Mouse (Mus musculus) liver, adult 2 months (tissue): ENCODE measurements at regions not wholly inside any gene's neighbourhood (a gene's known extent, or its start where the extent isn't known, plus 50 kb on each side); places are given as distances from the start of the nearest gene placed in this dataset.

ENCODE experiments used
- DNase-seq: peaks from one replicate; pipeline ENCODE4 v3.0.0-alpha.2; 2011; ENCODE audit warnings: low read depth, low spot score; ENCODE audit errors: extremely low read depth
- H3K27ac ChIP-seq: fragments of 200-500 bp; replicated peaks from 2 replicates; pipeline ENCODE4 v1.5.1; 2012; ENCODE audit warnings: low read depth, mild to moderate bottlenecking, control low read depth, inconsistent platforms, low read length; ENCODE audit not compliant: insufficient read depth
- H3K27me3 ChIP-seq: fragments of 200-500 bp; 2 replicates; pipeline ENCODE4 v1.6.1; 2012; ENCODE audit warnings: mild to moderate bottlenecking, moderate library complexity, low read length, inconsistent platforms; ENCODE audit not compliant: control insufficient read depth, insufficient read depth
- H3K36me3 ChIP-seq: fragments of 200-500 bp; 2 replicates; pipeline ENCODE4 v1.6.1; 2012; ENCODE audit warnings: low read length, inconsistent platforms; ENCODE audit not compliant: control insufficient read depth, insufficient read depth
- H3K4me1 ChIP-seq: fragments of 200-500 bp; 2 replicates; pipeline ENCODE4 v1.6.1; 2011; ENCODE audit warnings: low read length; ENCODE audit not compliant: control insufficient read depth, insufficient read depth
- H3K4me3 ChIP-seq: fragments of 200-500 bp; 2 replicates; pipeline ENCODE4 v1.5.1; 2011; ENCODE audit warnings: low read depth, mild to moderate bottlenecking, control low read depth, low read length, moderate library complexity; ENCODE audit not compliant: insufficient read depth
- H3K79me2 ChIP-seq: fragments of 200-500 bp; 2 replicates; pipeline ENCODE4 v1.6.1; 2012; ENCODE audit warnings: inconsistent platforms, mild to moderate bottlenecking, low read length, moderate library complexity; ENCODE audit not compliant: control insufficient read depth, insufficient read depth
- H3K9ac ChIP-seq: fragments of 200-500 bp; 2 replicates; pipeline ENCODE4 v1.6.1; 2012; ENCODE audit warnings: low read depth, mild to moderate bottlenecking, control low read depth, inconsistent platforms, low read length
- CTCF ChIP-seq: fragments of 200-500 bp; IDR thresholded peaks from 2 replicates; pipeline ENCODE4 v1.5.1; 2011; ENCODE audit warnings: low read depth, low read length, control low read depth
- POLR2A ChIP-seq: fragments of 200-500 bp; IDR thresholded peaks from 2 replicates; pipeline ENCODE4 v1.6.1; 2011; ENCODE audit warnings: low read length, control low read depth; ENCODE audit not compliant: insufficient read depth; ENCODE audit errors: extremely low read depth
- WGBS: fragments of 180-500 bp; shearing (Covaris S2); methylation state at CpG from one replicate; pipeline ENCODE4 v1.1.7; 2018; 5-methylcytosine and 5-hydroxymethylcytosine counted together

DNA sequence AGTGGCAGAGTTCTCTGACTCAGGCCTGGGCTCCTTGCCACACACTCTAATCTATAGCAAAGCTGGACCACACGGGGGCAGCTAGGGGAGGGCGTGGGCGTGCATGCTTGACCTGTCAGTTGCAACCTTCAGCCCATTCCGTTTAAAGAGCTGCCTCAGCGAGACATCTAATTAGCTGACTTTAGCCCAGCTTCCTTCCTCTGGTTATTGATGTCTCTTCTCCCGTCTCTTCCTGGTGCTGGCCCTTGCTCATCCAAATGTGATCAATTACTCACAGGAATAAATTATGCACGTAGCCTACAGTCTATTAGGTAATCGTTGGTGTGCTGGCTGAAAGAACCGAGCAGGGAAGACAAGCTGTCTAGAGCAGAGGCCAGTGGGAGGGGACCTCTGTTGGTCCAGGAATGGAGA is 219.0 kb downstream of the Rplp1 start:
- no peak overlapping the region for H3K9ac ChIP-seq
- TF ChIP-seq POLR2A: no peak
- 0 out of 2 replicates have a peak, but pooled peaks have one; percentile 10 for TF ChIP-seq CTCF
- H3K27me3 ChIP-seq: no peaks in the 10 kb centered on the region
- no peaks in the 10 kb centered on the region for H3K79me2 ChIP-seq
- H3K27ac ChIP-seq: no peak overlapping the region
- WGBS: 6% methylated on average over 9 of the region's 9 CpGs
- no peak overlapping the region for H3K4me3 ChIP-seq
- no peaks in the 10 kb centered on the region for H3K4me1 ChIP-seq
- no peaks in the 10 kb centered on the region for H3K36me3 ChIP-seq
- no peak for DNase-seq

DNA sequence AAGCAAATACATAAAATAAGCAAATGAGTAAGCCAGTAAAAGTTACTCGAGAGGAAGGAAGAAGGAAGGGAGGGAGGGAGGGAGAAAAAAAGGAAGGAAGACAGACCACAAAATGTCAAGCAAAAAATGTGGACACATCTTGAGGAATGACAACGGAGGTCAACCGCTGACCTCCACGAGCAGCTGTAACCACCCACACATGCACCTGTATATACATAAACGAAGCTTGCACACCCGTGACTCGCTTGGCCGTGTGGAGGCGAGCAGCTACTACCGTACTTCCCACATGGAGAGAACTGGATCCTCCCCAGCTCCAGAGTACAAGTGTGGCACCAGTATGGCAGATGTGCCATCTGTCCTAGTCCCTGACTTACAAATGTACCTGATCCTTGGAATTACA is 220.1 kb downstream of the Rplp1 start:
- H3K4me3 ChIP-seq: no peak overlapping the region
- no peaks in the 10 kb centered on the region for H3K79me2 ChIP-seq
- DNase-seq: no peak
- no peak for TF ChIP-seq POLR2A
- no peak for TF ChIP-seq CTCF
- H3K27me3 ChIP-seq: no peaks in the 10 kb centered on the region
- H3K9ac ChIP-seq: no peak overlapping the region
- WGBS: 77% methylated on average over 10 of the region's 10 CpGs
- H3K27ac ChIP-seq: no peak overlapping the region
- no peaks in the 10 kb centered on the region for H3K36me3 ChIP-seq
- no peaks in the 10 kb centered on the region for H3K4me1 ChIP-seq

- Histone ChIP-seq H3K9ac (no peak overlapping the region), H3K79me2 (no peaks in the 10 kb centered on the region), H3K4me1 (no peaks in the 10 kb centered on the region), H3K4me3 (no peak overlapping the region), H3K27ac (no peak overlapping the region), H3K36me3 (no peaks in the 10 kb centered on the region), H3K27me3 (no peaks in the 10 kb centered on the region)
- DNase-seq: no peak
- WGBS: 74% methylated on average over 3 of the region's 3 CpGs
- no peak for TF ChIP-seq CTCF
- TF ChIP-seq POLR2A: no peak
Observed at GRCm38 (mm10) chr9:61690786-61691185, 223.6 kb downstream of the Rplp1 start.

DNA sequence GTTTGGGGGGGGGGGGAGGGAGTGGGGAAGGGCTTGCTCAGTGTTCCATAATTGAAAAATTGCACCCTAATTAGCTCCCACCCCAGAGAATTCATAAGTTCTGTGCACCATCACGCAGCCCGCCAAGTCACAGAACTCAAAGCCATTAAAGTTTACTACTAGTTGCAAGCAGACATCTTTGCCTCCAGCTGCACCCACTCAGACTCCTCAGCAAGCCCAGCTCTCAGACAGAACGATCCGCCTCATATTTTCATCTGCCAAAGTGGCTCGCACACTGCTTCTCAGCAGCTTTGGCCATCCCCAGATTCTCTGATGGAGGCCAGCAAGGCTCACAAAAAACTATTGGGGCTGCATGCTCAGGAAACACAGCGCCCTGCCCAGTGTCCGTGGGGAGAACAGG is 224.4 kb downstream of the Rplp1 start:
- 89% methylated on average over 7 of the region's 7 CpGs for WGBS
- Histone ChIP-seq H3K4me1 (no peaks in the 10 kb centered on the region), H3K79me2 (no peaks in the 10 kb centered on the region), H3K36me3 (no peaks in the 10 kb centered on the region), H3K9ac (no peak overlapping the region), H3K27me3 (no peaks in the 10 kb centered on the region), H3K4me3 (no peak overlapping the region), H3K27ac (no peak overlapping the region)
- TF ChIP-seq POLR2A (no peak), CTCF (no peak)
- DNase-seq: no peak

DNA sequence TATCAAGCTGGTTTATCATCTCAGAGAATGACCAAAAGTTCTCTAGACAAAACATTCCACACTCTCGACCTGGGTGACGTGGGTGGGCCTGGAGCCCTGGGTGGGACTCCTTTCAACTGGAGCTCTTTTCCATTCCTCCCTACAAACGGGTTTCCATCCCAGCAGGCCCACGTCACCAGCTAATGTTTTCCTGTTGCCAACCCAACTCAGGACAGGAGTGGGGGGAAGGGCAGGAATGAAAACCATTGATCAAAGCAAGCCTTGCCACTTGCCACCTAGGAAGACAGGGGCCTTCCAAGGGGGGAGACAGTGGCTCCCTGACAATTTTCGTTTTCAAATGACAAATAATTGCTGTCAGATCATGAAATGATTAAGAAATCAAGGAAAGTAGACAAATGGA is 224.8 kb downstream of the Rplp1 start:
- no peak for DNase-seq
- Histone ChIP-seq H3K36me3 (no peaks in the 10 kb centered on the region), H3K79me2 (no peaks in the 10 kb centered on the region), H3K27me3 (no peaks in the 10 kb centered on the region), H3K4me1 (no peaks in the 10 kb centered on the region), H3K4me3 (no peak overlapping the region), H3K27ac (no peak overlapping the region), H3K9ac (no peak overlapping the region)
- TF ChIP-seq CTCF: no peak
- TF ChIP-seq POLR2A: no peak
- WGBS: 68% methylated on average over 5 of the region's 5 CpGs

- H3K27ac ChIP-seq: no peak overlapping the region
- H3K36me3 ChIP-seq: no peaks in the 10 kb centered on the region
Observed at GRCm38 (mm10) chr9:61683557-61683956, 230.8 kb downstream of the Rplp1 start.

More at GRCm38 (mm10) chr9:61683557-61683956, 230.8 kb downstream of the Rplp1 start:
- WGBS: 87% methylated on average over 4 of the region's 4 CpGs
- H3K79me2 ChIP-seq: no peaks in the 10 kb centered on the region
- no peak for DNase-seq
- H3K9ac ChIP-seq: no peak overlapping the region
- no peak overlapping the region for H3K4me3 ChIP-seq
- H3K4me1 ChIP-seq: no peaks in the 10 kb centered on the region
- TF ChIP-seq POLR2A (no peak), CTCF (no peak)
- H3K27me3 ChIP-seq: no peaks in the 10 kb centered on the region
